Mouse (Mus musculus): Measurements from ENCODE around the gene Cobll1. TPM values are rescaled to one million over a fixed set of nuclear protein-coding genes. Genes with fewer than 3 reads are reported as not detected.

Cobll1 gene
- under 1 TPM; 0.43 to 0.84 TPM for total RNA-seq (2023)

DNA sequence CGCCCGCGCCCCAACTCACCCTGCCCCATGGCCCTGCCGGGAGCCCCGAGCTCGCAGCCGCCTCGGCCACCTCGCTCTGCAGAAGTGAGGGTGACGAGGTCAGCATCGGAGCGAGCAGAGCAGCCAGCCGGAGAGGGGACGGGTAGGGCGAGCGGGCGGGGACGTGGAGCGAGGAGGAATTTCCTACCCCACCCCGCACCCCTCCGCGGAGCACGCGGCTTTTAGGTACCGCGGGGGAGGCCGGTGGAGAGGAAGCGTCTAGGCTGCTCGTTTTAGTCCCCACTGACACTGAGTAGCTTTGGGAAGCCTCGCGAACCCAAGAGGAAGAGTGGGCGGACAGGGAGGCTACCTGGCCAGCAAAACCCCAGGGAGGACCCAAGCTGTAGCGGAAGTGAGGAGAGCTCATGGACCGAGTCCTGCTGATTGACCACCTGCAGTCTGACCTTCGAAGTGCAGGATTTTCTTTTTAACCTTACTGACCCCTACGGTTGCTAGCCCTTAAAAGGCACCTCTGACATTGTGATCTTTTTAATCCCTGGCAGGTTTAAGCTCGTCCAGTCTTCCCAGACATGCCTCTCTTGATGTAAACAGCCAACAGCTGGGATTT lies at the start of gene Cobll1:
Cobll1 (minus strand) TSS at position 440 of the 607 bp plus-strand sequence.

Other genes with a start within 250 kb of the Cobll1 start
- under 1 TPM; 0.61 to 0.86 TPM for gene Grb14, start 214.4 kb downstream of the Cobll1 start, total RNA-seq (2023)
- not detected for gene Slc38a11, start 124.6 kb upstream of the Cobll1 start, total RNA-seq (2023)

All from monocyte, adult 59 days (primary cell).